Mouse (Mus musculus) bone marrow macrophage, adult 2 months (primary cell): ENCODE results near the gene Svopl.

Experiments
- CTCF ChIP-seq: IDR thresholded peaks from 2 replicates; pipeline ENCODE4 v1.5.1; 2012; ENCODE audit warnings: low read depth, mild to moderate bottlenecking, low read length, moderate library complexity
- POLR2A ChIP-seq: IDR thresholded peaks from 2 replicates; pipeline ENCODE4 v1.6.1; 2012; ENCODE audit warnings: mild to moderate bottlenecking, low read depth, low read length, borderline replicate concordance

DNA sequence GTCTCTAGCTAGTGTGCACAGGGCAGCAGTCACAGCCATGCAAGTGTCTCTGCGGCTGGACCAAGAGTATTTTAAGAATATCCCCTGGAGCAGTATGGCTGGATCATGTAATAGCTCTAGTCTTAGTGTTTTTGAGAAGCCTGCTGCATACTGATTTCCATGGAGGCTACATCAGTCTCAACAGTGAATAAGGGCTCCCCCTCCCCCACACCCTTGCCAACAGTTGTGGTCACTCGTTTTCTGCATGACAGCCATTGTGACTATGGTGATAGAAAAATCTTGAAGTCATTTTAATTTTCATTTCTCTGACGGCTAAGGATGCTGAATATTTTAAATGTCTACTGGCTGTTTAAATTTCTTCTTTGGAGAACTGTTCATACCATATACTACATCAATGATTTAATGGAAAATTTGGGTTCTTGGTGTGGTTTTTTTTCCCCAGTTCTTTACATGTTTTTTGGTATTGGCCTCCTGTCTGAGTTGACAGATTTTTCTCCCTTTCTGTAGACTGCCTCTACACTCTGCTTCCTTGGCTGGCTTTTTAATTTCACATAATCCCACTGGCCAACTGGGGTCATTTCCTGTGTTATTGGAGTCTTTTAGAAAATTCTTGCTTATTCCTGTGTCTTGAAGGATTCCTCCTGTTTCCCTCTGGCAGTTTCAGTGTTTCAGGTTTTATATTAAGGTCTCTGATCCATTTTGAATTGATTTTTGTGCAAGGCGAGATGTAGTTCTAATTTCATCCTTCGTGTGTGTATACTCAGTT lies 13.8 kb downstream of the Svopl start:
- TF ChIP-seq CTCF (no peak), POLR2A (no peak)
